ENCODE assay signal across 7 mouse cellular contexts in the genomic region with DNA sequence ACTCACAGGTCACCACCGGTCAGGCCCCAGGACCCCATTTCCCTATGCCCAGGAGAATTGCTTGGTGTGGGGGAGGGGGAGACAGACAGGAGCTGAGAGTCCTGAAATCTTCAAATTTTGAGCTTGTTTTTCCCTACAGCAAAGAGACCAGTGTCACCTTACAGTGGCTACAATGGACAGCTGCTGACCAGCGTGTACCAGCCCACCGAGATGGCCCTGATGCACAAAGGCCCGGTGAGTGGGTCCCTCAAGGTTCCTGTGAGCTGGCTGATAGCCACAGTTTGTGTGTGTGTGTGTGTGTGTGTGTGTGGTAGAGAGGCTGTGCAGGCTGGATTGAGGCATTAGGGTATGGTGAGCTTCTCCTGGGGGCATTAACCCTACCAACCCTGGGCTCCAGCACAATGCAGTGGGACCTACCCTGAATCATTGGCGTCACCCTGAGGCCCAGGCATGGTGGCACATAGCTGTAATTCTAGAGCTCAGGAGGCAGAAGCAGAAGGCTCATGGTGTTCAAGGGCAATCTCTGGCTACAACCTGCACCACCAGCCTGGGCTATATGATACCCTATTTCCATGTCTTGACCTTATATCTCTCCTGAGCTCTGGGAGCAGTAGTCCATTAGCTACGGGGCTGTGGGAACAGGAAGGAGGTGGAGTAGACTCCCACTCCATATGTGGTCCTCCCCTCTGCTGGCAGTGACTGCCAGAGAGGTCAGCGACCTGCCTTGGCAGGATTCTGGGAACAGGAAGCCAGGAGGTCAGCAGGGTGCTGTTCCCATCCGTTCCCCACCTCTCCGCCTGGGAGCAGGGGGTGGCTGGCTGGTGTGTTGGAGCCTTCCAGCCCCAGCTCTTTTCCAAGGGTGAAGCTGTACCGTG. TPM values are rescaled to one million over a fixed set of nuclear protein-coding genes. Genes with fewer than 3 reads are reported as not detected.
DNase-seq lines count a peak whose midpoint lies in the region; ATAC-seq lines count a peak whose summit lies in the region.

No protein-coding gene starts in this region.

- ATAC-seq in heart, embryonic 15.5 days (replicated peaks; ENCODE audit: insufficient number of reproducible peaks, insufficient read depth, low FRiP score, low read depth) = peak; percentile 83

- 0 out of 2 replicates have a peak, but pooled peaks cover 3% of the 10 kb centered on the region for H3K36me3 ChIP-seq in heart, embryonic 15.5 days

- H3K27me3 ChIP-seq in heart, embryonic 15.5 days = no peaks in the 10 kb centered on the region

- DNase-seq in adrenal gland, postnatal 14 days = peak; percentile 62
- DNase-seq in cerebellum, adult 9-11 months = peak; percentile 88
- DNase-seq in liver = peak; percentile 55
- DNase-seq in yolk sac, embryonic 10.5 days (ENCODE audit: low spot score) = peak; percentile 58
- DNase-seq in spleen, postnatal 36 days (ENCODE audit: low spot score in 2 of 2) = no peak
- DNase-seq in urinary bladder, adult 2 months (ENCODE audit: low spot score) = no peak

- peak overlapping the region; percentile 7; the same call in 1 of the 2 replicates for H3K4me2 ChIP-seq in heart, embryonic 15.5 days

- no peak overlapping the region for H3K4me3 ChIP-seq in heart, embryonic 15.5 days

- no peak overlapping the region for H3K9ac ChIP-seq in heart, embryonic 15.5 days

- peak overlapping the region; percentile 80 for H3K27ac ChIP-seq in heart, embryonic 15.5 days

- WGBS in heart, embryonic 15.5 days = 38% methylated on average over 10 of the region's 10 CpGs

- H3K9me3 ChIP-seq in heart, embryonic 15.5 days (replicated peaks) = no peaks in the 10 kb centered on the region

- peaks cover 25% of the 10 kb centered on the region for H3K4me1 ChIP-seq in heart, embryonic 15.5 days (replicated peaks)

RNA-seq across cellular contexts. Expression of a gene that starts 15.8 kb away (rescaled TPM):
- total RNA-seq in adrenal gland, postnatal 14 days (2021) = 16.6 and 18.6 TPM in 2 replicates
- 12.4 and 19.8 TPM in 2 replicates for polyA plus RNA-seq in heart, embryonic 15.5 days (2015; fragmentation: Nextera tagmentation; extraction: Ambion mirVana)
- polyA plus RNA-seq in urinary bladder, adult 2 months (2012; rRNA removed) = 5.1 and 6.5 TPM in 2 replicates

RNA-seq across cellular contexts. Expression of a gene that starts 23.1 kb away (rescaled TPM):
- total RNA-seq in adrenal gland, postnatal 14 days (2021) = 1.1 and 2.2 TPM in 2 replicates
- 0.82 and 2.2 TPM in 2 replicates for polyA plus RNA-seq in heart, embryonic 15.5 days (2015; fragmentation: Nextera tagmentation; extraction: Ambion mirVana)
- 0.93 and 1.0 TPM in 2 replicates for polyA plus RNA-seq in urinary bladder, adult 2 months (2012; rRNA removed)

Comparison
In these comparisons a context has a peak if more than half of its experiments do, and no peak if none do; other contexts are left out.
1. DNase-seq: peak in adrenal gland, postnatal 14 days (single experiment), cerebellum, adult 9-11 months (single experiment), liver (single experiment) and yolk sac, embryonic 10.5 days (single experiment); none in spleen, postnatal 36 days (0 of 2) and urinary bladder, adult 2 months (single experiment).